Mouse (Mus musculus): Measurements from ENCODE around the gene Gpatch8.

The Gpatch8 gene

DNA sequence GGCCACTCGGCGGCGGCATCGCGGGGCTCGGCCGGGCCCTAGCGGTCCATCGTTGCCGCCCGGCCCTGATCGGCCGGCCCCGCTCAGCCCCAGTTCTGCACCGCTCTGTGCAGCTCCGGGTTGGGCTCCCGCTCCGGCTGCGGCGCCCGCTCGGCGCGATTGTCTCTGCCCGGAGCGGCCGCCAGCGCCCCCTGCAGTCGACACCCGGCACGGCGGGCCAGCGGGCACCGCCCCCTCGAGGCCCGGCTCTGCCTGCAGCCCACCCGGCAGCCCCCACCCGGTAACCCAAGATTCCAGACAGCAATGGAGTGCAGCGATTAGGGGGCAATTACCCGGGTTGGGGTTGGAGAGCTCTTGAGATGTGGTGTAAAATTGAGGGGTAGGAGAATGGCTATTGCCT lies 108.7 kb downstream of the Gpatch8 start, which contains the start of gene Fam171a2:
Gene Fam171a2 (minus strand): TSS at position 186 of the 400 bp plus-strand sequence.
- peak; percentile 84 for DNase-seq

GRCm38 (mm10) chr11:102446581-102447461 lies 109.4 kb downstream of the Gpatch8 start:
- DNase-seq = peak; percentile 50

- DNase-seq = peak; percentile 77
Observed at GRCm38 (mm10) chr11:102445891-102446361, 110.3 kb downstream of the Gpatch8 start.

DNA sequence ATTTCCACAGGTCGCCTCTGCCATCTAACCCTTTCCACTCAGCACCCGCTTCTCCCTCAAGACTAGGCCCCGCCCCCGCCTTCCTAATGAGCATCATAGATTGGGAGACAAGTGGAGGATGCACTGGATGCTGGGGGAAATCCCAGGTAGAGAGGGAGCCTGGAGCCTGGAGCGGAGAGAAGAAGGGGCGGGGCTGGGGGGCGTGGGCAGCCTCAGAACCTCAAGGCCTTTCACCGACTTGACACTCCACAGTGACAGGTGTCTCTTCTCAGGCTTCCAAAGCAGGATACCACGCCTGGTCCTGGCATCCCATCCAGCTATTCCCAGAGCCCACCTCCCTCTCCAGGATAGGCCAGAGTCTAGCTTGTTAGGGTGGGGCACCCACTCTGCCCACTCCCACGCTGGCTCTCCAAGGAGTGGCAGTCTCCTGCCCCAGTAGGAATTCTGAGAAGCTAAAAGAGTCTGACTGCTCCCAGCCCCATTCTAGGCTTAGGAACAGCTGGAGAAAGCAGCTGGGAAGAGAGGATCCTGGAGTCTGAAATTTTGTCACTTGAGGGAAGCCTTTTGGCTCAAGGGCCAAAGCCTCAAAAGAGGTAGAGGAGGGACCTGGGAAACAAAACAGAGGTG lies 110.8 kb downstream of the Gpatch8 start:
- DNase-seq = peak; percentile 44

DNA sequence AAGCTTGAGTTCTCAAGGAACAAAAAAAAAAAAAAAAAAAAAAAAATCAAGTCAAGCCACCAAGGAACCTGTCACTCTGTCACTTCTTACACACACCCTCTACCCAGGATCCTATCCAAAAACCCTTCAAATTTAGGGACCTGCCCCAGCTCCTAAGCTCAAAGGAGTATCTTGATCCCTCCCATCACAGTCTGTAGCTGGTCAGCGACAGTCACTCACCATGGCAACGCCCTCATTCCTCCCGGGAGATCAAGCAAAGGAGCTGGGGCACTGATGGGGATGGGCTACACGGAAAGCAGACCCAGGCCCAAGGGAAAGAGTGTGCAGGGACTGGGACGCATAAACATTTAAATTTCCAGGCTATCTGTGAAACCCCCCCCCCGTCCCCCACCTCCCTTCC lies 111.4 kb downstream of the Gpatch8 start:
- DNase-seq = no peak

GRCm38 (mm10) chr11:102444321-102444720 lies 111.9 kb downstream of the Gpatch8 start:
- no peak for DNase-seq

GRCm38 (mm10) chr11:102443740-102444139 lies 112.5 kb downstream of the Gpatch8 start:
- DNase-seq = no peak

- DNase-seq = no peak
Observed at GRCm38 (mm10) chr11:102442089-102442488, 114.1 kb downstream of the Gpatch8 start.

DNA sequence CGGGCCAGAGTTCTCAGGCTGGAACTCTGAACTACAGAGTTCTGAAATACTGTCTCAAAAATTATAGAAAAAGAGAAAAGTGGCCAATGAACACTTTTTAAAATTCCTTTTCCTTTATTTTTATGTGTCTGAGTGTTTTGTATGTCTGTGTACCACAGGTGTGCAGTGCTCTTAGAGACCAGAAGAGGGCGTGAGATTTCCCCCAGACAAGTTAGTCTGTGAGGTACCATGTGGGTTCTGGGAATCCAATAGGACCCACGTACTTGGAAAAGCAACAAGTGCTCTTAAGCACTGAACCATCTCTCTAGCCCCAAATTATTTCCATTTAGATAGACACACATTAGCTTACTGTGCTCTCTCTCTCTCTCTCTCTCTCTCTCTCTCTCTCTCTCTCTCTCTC lies 114.8 kb downstream of the Gpatch8 start:
- DNase-seq = no peak

- no peak for DNase-seq
Observed at GRCm38 (mm10) chr11:102440255-102440654, 115.9 kb downstream of the Gpatch8 start.

GRCm38 (mm10) chr11:102439093-102440082 lies 116.8 kb downstream of the Gpatch8 start:
- DNase-seq = no peak

DNA sequence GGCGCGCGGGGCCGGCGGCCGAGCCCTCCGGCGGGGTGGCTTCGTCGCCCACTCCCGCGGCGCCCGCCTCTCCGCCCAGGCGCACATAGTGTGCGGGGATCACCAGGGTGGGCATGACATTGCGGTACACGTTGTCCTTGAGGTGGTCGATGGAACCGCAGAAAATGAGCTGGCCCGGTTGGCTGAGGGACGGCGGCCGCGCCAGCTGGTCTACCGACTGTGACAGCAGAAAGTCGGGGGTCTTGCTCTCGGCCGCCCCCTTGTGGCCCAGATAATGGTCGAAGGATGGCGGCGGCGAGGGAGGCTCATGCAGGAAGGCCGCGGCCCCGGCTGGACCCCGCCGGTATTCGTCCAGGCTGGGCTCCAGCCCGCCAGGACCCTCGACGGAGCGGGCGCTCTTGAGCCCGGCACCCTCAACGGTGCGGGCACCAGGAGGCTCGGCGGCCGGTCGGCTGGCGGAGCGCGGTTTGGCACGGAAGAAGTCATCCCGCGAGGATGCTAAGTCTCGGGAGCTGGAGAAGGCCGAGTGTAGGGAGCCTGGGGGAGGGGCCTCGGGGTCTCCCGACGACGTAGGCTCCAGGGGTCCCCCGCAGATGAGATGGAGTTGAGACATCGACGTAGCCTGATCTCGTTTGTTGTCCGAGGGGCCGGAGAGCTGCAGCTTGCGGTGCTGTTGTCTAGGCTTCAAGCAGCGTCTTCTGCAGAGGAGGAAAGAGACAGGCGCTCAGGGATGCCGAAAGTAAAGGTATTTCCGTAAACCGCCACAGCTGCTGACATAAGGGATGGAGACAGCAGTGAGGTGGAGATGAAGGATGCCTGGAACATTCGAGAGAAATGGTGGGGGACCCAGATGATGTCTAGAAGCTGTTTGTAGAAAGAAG lies 117.7 kb downstream of the Gpatch8 start:
- peak; percentile 87 for DNase-seq

DNA sequence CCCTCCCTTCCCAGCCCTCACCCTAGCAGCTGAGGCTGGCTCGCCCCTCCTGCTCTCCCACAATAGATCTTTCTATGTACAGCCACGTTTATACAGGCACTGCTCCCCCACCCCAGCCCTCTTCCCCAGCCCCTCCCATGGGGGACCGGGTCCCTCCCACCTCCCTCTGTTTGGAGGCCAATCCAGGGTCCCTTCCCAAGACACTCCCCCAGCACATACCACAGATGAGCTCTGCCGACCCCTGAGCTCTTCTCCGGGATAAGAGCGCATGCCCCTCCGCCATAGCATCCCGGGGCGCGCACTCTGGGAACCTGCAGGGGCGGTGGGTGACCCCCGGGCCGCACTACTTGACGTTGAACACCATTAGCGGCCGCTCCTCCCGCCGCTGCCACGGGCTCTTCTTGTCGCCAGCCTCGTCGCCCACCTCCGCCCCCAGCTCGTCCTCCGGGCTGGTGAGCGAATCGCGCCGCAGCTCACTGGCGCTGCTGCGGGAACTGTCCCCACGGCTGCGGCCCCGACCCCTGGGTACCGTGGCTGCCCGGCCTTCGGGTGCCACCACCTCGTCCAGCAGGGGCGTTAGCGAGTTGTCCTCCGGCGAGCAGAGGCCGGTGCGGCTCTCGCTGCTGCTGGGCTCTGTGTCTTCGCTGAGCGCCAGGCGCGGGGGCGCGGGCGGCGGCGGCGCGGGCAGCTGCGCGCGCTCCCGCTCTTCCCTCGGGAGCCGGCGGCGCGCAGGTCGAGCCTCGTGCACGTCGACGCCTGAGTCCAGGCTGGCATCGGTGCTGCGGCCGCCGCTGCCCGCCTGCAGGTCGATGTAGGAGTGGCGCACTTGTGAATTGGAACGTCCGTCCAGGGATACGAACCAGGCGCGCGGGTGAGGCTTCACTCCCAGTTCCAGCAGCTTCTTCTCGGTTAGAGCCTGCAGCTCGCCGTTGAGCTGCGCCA lies 118.8 kb downstream of the Gpatch8 start:
- peak; percentile 80 for DNase-seq

- no peak for DNase-seq
Observed at GRCm38 (mm10) chr11:102436471-102436790, 119.8 kb downstream of the Gpatch8 start.

DNA sequence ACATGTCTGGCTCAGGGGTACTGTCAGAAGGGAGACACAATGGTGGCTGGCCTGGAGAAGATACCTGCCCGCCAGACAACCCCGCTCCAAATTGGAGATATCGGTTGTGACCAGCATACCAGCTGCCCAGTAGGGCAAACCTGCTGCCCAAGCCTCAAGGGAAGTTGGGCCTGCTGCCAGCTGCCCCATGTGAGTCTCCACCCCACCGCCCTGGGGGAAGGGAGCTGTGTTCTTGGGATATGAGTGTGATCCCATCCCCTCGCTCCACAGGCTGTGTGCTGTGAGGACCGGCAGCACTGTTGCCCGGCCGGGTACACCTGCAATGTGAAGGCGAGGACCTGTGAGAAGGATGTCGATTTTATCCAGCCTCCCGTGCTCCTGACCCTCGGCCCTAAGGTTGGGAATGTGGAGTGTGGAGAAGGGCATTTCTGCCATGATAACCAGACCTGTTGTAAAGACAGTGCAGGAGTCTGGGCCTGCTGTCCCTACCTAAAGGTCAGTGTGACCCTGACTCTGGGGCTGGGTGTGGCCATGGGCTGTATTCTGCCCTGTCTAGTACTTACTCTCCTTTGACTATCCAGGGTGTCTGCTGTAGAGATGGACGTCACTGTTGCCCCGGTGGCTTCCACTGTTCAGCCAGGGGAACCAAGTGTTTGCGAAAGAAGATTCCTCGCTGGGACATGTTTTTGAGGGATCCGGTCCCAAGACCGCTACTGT lies 120.3 kb downstream of the Gpatch8 start:
- peak; percentile 69 for DNase-seq

GRCm38 (mm10) chr11:102434816-102435705 lies 121.1 kb downstream of the Gpatch8 start:
- no peak for DNase-seq

- peak; percentile 89 for DNase-seq
Observed at GRCm38 (mm10) chr11:102434406-102434805, 121.8 kb downstream of the Gpatch8 start.

GRCm38 (mm10) chr11:102433866-102434265 lies 122.3 kb downstream of the Gpatch8 start:
- no peak for DNase-seq

DNA sequence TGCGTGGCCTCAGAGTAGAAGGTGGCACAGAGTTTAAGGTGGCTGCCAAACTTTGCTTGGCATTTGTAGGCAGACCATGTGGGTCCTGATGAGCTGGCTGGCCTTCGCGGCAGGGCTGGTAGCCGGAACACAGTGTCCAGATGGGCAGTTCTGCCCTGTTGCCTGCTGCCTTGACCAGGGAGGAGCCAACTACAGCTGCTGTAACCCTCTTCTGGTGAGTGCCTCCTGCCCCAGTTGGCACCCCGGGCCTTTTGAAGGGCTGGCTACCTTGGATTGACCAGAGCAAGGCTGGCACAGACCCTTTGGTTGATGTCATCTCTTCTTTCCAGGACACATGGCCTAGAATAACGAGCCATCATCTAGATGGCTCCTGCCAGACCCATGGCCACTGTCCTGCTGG lies 123.3 kb downstream of the Gpatch8 start:
- no peak for DNase-seq
